Mouse (Mus musculus) heart, embryonic 13.5 days (tissue): ENCODE results near the gene Gsg1l. TPM values are rescaled to one million over a fixed set of nuclear protein-coding genes. Genes with fewer than 3 reads are reported as not detected.

Source experiments
- ATAC-seq: fragments of 200-750 bp; cut with Nextera tagmentation; 2 replicates; pipeline ENCODE4 v1.8.0; 2017; ENCODE audit warnings: moderate TSS enrichment; ENCODE audit not compliant: insufficient number of reproducible peaks, low FRiP score, low TSS enrichment; ENCODE audit errors: extremely low read depth
- H3K27ac ChIP-seq: fragments of 300-500 bp; sonication (generic); replicated peaks from 2 replicates; pipeline ENCODE4 v1.5.1; 2015; ENCODE audit warnings: moderate library complexity, mild to moderate bottlenecking, inconsistent platforms
- H3K27me3 ChIP-seq: fragments of 300-500 bp; sonication (generic); replicated peaks from 2 replicates; pipeline ENCODE4 v1.6.1; 2015; ENCODE audit warnings: mild to moderate bottlenecking, inconsistent platforms
- H3K36me3 ChIP-seq: fragments of 300-500 bp; sonication (generic); 2 replicates; pipeline ENCODE4 v1.6.1; 2015; ENCODE audit warnings: mild to moderate bottlenecking, inconsistent platforms
- H3K4me1 ChIP-seq: fragments of 300-500 bp; sonication (generic); 2 replicates; pipeline ENCODE4 v1.6.1; 2015; ENCODE audit warnings: inconsistent platforms
- H3K4me2 ChIP-seq: fragments of 300-500 bp; sonication (generic); 2 replicates; pipeline ENCODE4 v1.6.1; 2015; ENCODE audit warnings: inconsistent platforms, mild to moderate bottlenecking, moderate library complexity
- H3K4me3 ChIP-seq: fragments of 300-500 bp; sonication (generic); 2 replicates; pipeline ENCODE4 v1.5.1; 2015; ENCODE audit warnings: moderate library complexity, mild to moderate bottlenecking, inconsistent platforms
- H3K9ac ChIP-seq: fragments of 300-500 bp; sonication (generic); 2 replicates; pipeline ENCODE4 v1.6.1; 2015; ENCODE audit warnings: inconsistent platforms, mild to moderate bottlenecking, moderate library complexity
- H3K9me3 ChIP-seq: fragments of 300-500 bp; sonication (generic); 2 replicates; pipeline ENCODE4 v1.6.1; 2016; ENCODE audit warnings: inconsistent platforms
- WGBS: fragments of 180-500 bp; shearing (Covaris S2); methylation state at CpG from one replicate; pipeline ENCODE4 v1.1.7; 2015; ENCODE audit warnings: mixed read lengths; 5-methylcytosine and 5-hydroxymethylcytosine counted together
- polyA plus RNA-seq: library from polyadenylated mRNA; unstranded; fragments of >200 nt; fragmentation: Nextera tagmentation; extraction: Ambion mirVana; gene quantifications from 2 replicates; pipeline ENCODE4 v1.2.1, GENCODE M21; 2015

The Gsg1l gene
- polyA plus RNA-seq, 1 experiment from 2014 or later: 8.4 TPM

GRCm38 (mm10) chr7:126081727-126082285 lies 405 bp downstream of the Gsg1l start:
- H3K27me3 ChIP-seq: peaks cover 72% of the 10 kb centered on the region
- ATAC-seq: no peak

GRCm38 (mm10) chr7:126080949-126081654 lies 1.1 kb downstream of the Gsg1l start:
- peak overlapping the region; percentile 87 for H3K9ac ChIP-seq
- H3K36me3 ChIP-seq: no peaks in the 10 kb centered on the region
- H3K27ac ChIP-seq: no peak overlapping the region
- WGBS: 16% methylated on average over 16 of the region's 16 CpGs
- ATAC-seq: no peak
- peak overlapping the region; percentile 83 for H3K4me2 ChIP-seq
- peak overlapping the region; percentile 67 for H3K4me3 ChIP-seq
- no peaks in the 10 kb centered on the region for H3K9me3 ChIP-seq
- H3K27me3 ChIP-seq: peaks cover 70% of the 10 kb centered on the region
- peaks cover 32% of the 10 kb centered on the region for H3K4me1 ChIP-seq

More at GRCm38 (mm10) chr7:126081727-126082285, 405 bp downstream of the Gsg1l start:
- Histone ChIP-seq H3K36me3 (no peaks in the 10 kb centered on the region), H3K9me3 (no peaks in the 10 kb centered on the region), H3K9ac (peak overlapping the region; percentile 87), H3K4me1 (peaks cover 39% of the 10 kb centered on the region), H3K4me3 (peak overlapping the region; percentile 67), H3K27ac (no peak overlapping the region; the same call in 1 of the 2 replicates), H3K4me2 (peak overlapping the region; percentile 83)
- under 1% methylated on average over 78 of the region's 80 CpGs for WGBS

GRCm38 (mm10) chr7:126076935-126077334 lies 5.3 kb downstream of the Gsg1l start:
- no peak for ATAC-seq
- Histone ChIP-seq H3K9ac (no peak overlapping the region), H3K4me3 (no peak overlapping the region), H3K27ac (no peak overlapping the region), H3K4me1 (peaks cover 9% of the 10 kb centered on the region), H3K4me2 (no peak overlapping the region), H3K9me3 (no peaks in the 10 kb centered on the region), H3K27me3 (peaks cover 33% of the 10 kb centered on the region), H3K36me3 (no peaks in the 10 kb centered on the region)
- WGBS: 74% methylated on average over 1 of the region's 1 CpGs

- H3K36me3 ChIP-seq: 0 out of 2 replicates have a peak, but pooled peaks cover 2% of the 10 kb centered on the region
- no peak for ATAC-seq
- no peak overlapping the region for H3K4me3 ChIP-seq
- 42% methylated on average over 9 of the region's 9 CpGs for WGBS
- H3K27me3 ChIP-seq: peaks cover 14% of the 10 kb centered on the region
- no peak overlapping the region for H3K9ac ChIP-seq
- H3K4me2 ChIP-seq: no peak overlapping the region
- no peak overlapping the region for H3K27ac ChIP-seq
- peaks cover 5% of the 10 kb centered on the region for H3K9me3 ChIP-seq
- peaks cover 5% of the 10 kb centered on the region for H3K4me1 ChIP-seq
These were observed 7.2 kb downstream of the Gsg1l start for GRCm38 (mm10) chr7:126075058-126075457.

- 0 out of 2 replicates have a peak, but pooled peaks cover 4% of the 10 kb centered on the region for H3K36me3 ChIP-seq
- H3K9ac ChIP-seq: no peak overlapping the region
- no peak overlapping the region for H3K4me2 ChIP-seq
- ATAC-seq: no peak
- peaks cover 9% of the 10 kb centered on the region; the same call in 1 of the 2 replicates for H3K27me3 ChIP-seq
- 93% methylated on average over 4 of the region's 4 CpGs for WGBS
- no peak overlapping the region for H3K4me3 ChIP-seq
- H3K27ac ChIP-seq: no peak overlapping the region
- H3K9me3 ChIP-seq: peaks cover 8% of the 10 kb centered on the region
- peaks cover 41% of the 10 kb centered on the region for H3K4me1 ChIP-seq
These were observed 11.9 kb downstream of the Gsg1l start for GRCm38 (mm10) chr7:126070321-126070720.

- peaks cover 42% of the 10 kb centered on the region for H3K4me1 ChIP-seq
- H3K9ac ChIP-seq: no peak overlapping the region
- H3K36me3 ChIP-seq: 0 out of 2 replicates have a peak, but pooled peaks cover 4% of the 10 kb centered on the region
- peaks cover 18% of the 10 kb centered on the region; the same call in 1 of the 2 replicates for H3K27me3 ChIP-seq
- no peak for ATAC-seq
- no peak overlapping the region for H3K4me2 ChIP-seq
- no peak overlapping the region for H3K4me3 ChIP-seq
- H3K27ac ChIP-seq: no peak overlapping the region
- H3K9me3 ChIP-seq: peaks cover 8% of the 10 kb centered on the region
- 46% methylated on average over 14 of the region's 14 CpGs for WGBS
These were observed 15.4 kb downstream of the Gsg1l start for GRCm38 (mm10) chr7:126066777-126067176.

- peaks cover 42% of the 10 kb centered on the region for H3K4me1 ChIP-seq
- H3K4me2 ChIP-seq: no peak overlapping the region
- 0 out of 2 replicates have a peak, but pooled peaks cover 4% of the 10 kb centered on the region for H3K36me3 ChIP-seq
- peaks cover 7% of the 10 kb centered on the region for H3K9me3 ChIP-seq
- peaks cover 31% of the 10 kb centered on the region; the same call in 1 of the 2 replicates for H3K27me3 ChIP-seq
- no peak for ATAC-seq
- 0 out of 2 replicates have a peak overlapping the region, but pooled peaks have one; percentile 33 for H3K9ac ChIP-seq
- H3K27ac ChIP-seq: no peak overlapping the region
- no peak overlapping the region for H3K4me3 ChIP-seq
- 34% methylated on average over 5 of the region's 5 CpGs for WGBS
These were observed 16.9 kb downstream of the Gsg1l start for GRCm38 (mm10) chr7:126065243-126065876.

GRCm38 (mm10) chr7:126062228-126062627 lies 20.0 kb downstream of the Gsg1l start:
- Histone ChIP-seq H3K27ac (no peak overlapping the region), H3K9ac (no peak overlapping the region), H3K36me3 (no peaks in the 10 kb centered on the region), H3K4me3 (no peak overlapping the region), H3K9me3 (no peaks in the 10 kb centered on the region), H3K4me2 (no peak overlapping the region), H3K27me3 (peaks cover 35% of the 10 kb centered on the region; the same call in 1 of the 2 replicates), H3K4me1 (peaks cover 46% of the 10 kb centered on the region)
- ATAC-seq: no peak
- 79% methylated on average over 4 of the region's 4 CpGs for WGBS

- Histone ChIP-seq H3K9ac (0 out of 2 replicates have a peak overlapping the region, but pooled peaks have one; percentile 3), H3K4me3 (no peak overlapping the region), H3K27ac (no peak overlapping the region), H3K4me2 (no peak overlapping the region), H3K4me1 (peaks cover 39% of the 10 kb centered on the region), H3K36me3 (no peaks in the 10 kb centered on the region), H3K9me3 (no peaks in the 10 kb centered on the region), H3K27me3 (peaks cover 51% of the 10 kb centered on the region)
- 60% methylated on average over 7 of the region's 7 CpGs for WGBS
- no peak for ATAC-seq
These were observed 23.3 kb downstream of the Gsg1l start for GRCm38 (mm10) chr7:126058918-126059317.

- peaks cover 56% of the 10 kb centered on the region for H3K27me3 ChIP-seq
- ATAC-seq: no peak
- no peak overlapping the region for H3K4me3 ChIP-seq
- 43% methylated on average over 10 of the region's 10 CpGs for WGBS
- no peak overlapping the region for H3K9ac ChIP-seq
- H3K4me2 ChIP-seq: no peak overlapping the region
- H3K9me3 ChIP-seq: no peaks in the 10 kb centered on the region
- peaks cover 53% of the 10 kb centered on the region for H3K4me1 ChIP-seq
- H3K36me3 ChIP-seq: no peaks in the 10 kb centered on the region
- no peak overlapping the region for H3K27ac ChIP-seq
These were observed 24.8 kb downstream of the Gsg1l start for GRCm38 (mm10) chr7:126057332-126057914.

GRCm38 (mm10) chr7:126054574-126054973 lies 27.6 kb downstream of the Gsg1l start:
- Histone ChIP-seq H3K9me3 (no peaks in the 10 kb centered on the region), H3K27ac (no peak overlapping the region), H3K4me2 (no peak overlapping the region), H3K36me3 (no peaks in the 10 kb centered on the region), H3K4me3 (no peak overlapping the region), H3K9ac (no peak overlapping the region), H3K4me1 (peaks cover 55% of the 10 kb centered on the region), H3K27me3 (peaks cover 45% of the 10 kb centered on the region)
- no peak for ATAC-seq
- 37% methylated on average over 6 of the region's 6 CpGs for WGBS
